Mouse (Mus musculus) WW6 (cell line): ENCODE measurements at regions not wholly inside any gene's neighbourhood (a gene's known extent, or its start where the extent isn't known, plus 50 kb on each side); places are given as distances from the start of the nearest gene placed in this dataset.
A peak's percentile ranks its signal among the peaks of the same experiment; 100 is the strongest.
"Not testable (repeated sequence)": the region's sequence is repeated elsewhere in the genome, so short reads cannot be mapped to it uniquely, and the experiment has no call there.

Source experiments
- DNase-seq: peaks from one replicate; pipeline ENCODE4 v3.0.0-alpha.2; 2013; ENCODE audit warnings: low read depth, low spot score

- no peak for DNase-seq
Observed at GRCm38 (mm10) chr16:93342701-93343100, 261.2 kb downstream of the Setd4 start.

DNA sequence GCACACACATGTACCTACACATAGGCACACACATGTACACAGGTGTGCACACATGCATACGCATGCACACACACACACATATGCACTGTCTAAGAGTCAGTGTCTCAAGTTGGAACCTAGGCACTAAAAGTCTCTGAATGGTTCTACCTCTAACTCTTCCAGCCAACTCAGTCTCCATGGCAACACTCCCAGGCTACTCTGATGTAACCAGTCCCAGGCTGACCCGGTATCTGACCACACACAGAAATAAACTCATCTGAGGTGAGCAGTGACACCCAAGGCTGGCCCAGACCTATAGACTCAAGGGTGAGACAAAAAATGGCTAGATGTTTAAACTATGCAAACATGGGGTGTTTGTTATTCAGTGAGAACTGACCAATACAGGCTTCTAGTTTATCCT lies 262.1 kb downstream of the Setd4 start:
- DNase-seq, result no peak

GRCm38 (mm10) chr16:93338806-93339205 lies 265.1 kb downstream of the Setd4 start:
- DNase-seq, result no peak

GRCm38 (mm10) chr16:93335322-93336111 lies 268.3 kb downstream of the Setd4 start:
- no peak for DNase-seq

GRCm38 (mm10) chr16:93333654-93334053 lies 270.2 kb downstream of the Setd4 start:
- DNase-seq, result no peak

- no peak for DNase-seq
Observed at GRCm38 (mm10) chr16:93328680-93329395, 275.0 kb downstream of the Setd4 start.

- DNase-seq, result no peak
Observed at GRCm38 (mm10) chr16:93324911-93325310, 279.0 kb downstream of the Setd4 start.

GRCm38 (mm10) chr16:93323172-93323571 lies 280.7 kb downstream of the Setd4 start:
- no peak for DNase-seq

GRCm38 (mm10) chr16:93319581-93319980 lies 284.3 kb downstream of the Setd4 start:
- no peak for DNase-seq

- no peak for DNase-seq
Observed at GRCm38 (mm10) chr16:93311644-93312043, 292.2 kb downstream of the Setd4 start.

DNA sequence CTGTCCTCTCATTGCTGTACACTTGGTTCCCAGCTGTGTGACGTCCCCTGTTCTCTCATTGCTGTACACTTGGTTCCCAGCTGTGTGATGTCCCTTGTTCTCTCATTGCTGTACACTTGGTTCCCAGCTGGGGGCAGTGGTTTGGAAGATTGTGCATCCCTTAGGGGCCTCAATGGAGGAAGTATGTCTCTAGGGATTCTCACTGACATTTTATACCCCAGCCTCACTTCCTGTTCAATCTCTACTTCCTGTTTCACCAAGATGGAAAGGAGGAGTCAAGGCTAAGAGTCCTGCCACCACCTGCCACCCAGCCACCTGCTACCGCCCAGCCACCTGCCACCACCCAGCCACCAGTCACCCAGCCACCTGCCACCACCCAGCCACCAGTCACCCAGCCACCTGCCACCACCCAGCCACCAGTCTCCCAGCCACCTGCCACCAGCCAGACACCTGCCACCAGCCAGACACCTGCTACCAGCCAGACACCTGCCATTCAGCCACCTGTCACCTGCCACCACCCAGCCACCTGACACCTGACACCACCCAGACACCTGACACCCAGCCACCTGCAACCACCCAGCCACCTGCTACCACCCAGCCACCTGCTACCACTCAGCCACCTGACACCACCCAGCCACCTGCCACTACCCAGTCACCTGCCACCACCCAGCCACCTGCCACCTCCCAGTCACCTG lies 295.1 kb downstream of the Setd4 start:
- DNase-seq, result no peak

DNA sequence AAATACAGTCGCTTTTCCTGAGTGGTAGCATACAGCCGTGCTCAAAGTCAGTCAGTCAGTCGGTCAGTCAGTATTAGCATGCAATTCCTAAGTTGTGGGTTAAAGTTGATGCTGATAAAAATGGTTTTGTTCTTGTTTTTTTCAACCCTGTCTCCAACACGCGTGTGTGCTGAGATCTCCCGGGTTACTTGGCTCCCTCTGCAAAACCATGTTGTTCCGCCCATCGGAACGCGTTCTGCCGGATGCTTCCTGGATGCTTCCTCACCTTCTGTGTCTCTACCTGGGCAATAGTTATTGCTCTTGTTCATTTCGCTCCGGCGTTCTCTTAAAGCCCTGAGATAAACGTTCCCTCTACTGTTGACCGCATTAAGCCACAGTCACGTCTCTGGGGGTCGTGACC lies 296.9 kb downstream of the Setd4 start:
- DNase-seq, result no peak

- DNase-seq, result not testable (repeated sequence)
Observed at GRCm38 (mm10) chr16:93306140-93306539, 297.7 kb downstream of the Setd4 start.

- DNase-seq, result no peak
Observed at GRCm38 (mm10) chr16:93294430-93294829, 309.4 kb downstream of the Setd4 start.

GRCm38 (mm10) chr16:93292965-93293653 lies 310.8 kb downstream of the Setd4 start:
- peak; percentile 39 for DNase-seq

DNA sequence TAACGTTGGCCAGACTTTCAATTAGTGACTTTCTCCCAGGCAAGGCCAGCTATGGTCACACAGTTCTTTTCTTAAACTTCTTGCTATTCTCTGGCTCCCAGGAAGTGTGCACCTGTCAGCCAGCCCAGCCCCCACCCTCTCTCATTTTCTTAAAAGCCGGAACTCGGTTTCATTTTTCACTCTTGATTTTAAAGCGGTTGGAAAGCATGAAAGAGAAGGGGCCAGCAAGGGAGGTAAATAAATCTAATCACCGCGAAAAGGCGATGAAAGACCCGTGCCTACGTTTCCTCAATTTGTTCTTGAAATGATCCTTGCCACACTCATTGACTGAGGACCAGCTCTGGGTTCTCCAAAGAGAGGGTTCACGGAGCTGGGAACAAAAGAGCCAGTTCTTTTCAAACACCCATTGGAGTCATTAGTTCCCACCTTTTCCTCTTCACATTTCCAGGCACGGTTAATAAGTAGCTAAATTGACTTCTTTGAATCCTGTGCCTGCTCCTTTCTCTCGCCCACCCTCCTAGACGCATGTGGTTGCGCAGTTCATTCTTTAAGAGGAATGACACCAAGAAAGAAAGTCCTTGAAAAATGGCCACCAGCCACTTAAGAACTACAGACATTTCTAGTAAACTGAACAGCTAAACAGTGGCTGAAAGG lies 311.6 kb downstream of the Setd4 start:
- no peak for DNase-seq

- no peak for DNase-seq
Observed at GRCm38 (mm10) chr16:93288036-93288435, 315.8 kb downstream of the Setd4 start.

DNA sequence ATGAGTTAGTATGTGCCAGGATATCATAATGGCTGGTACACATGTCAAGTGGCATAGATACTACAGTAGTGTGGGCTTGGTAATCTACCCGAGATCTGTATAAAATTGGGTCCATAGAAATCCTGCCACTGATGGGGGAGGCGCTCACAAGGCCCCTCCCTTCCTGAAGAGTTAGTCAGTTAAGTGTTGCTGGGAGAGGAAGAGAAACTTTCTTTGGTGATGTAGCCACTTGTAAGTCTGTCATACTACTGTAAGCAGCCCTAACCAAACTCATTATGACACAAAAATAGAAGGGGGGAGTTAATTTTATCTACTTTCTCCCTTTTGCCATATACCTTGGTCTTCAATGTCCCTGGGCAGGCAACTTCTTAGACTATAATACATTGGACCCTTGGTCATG lies 316.3 kb downstream of the Setd4 start:
- DNase-seq, result no peak

- no peak for DNase-seq
Observed at GRCm38 (mm10) chr16:93286816-93287215, 317.0 kb downstream of the Setd4 start.

DNA sequence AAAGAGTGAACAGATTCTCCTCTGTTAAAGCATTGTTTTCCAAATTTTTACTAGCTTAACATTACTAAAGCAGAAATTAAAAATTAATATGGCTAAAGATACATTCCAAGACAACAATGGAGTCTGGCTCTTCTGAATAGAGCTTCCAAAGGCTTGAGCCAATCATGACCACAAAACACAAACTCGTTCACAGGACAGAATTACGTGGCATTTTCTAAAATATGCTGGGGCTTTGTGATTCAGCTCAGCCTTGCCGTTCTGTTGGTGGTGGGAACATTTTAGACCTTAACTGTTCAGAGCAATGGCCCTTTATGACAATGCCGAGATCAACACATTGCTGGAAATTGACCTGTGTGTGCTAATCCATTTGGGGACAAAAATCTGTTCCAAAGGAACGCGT lies 318.7 kb downstream of the Setd4 start:
- no peak for DNase-seq

GRCm38 (mm10) chr16:93281715-93282114 lies 322.1 kb downstream of the Setd4 start:
- no peak for DNase-seq
